Mouse (Mus musculus) heart, postnatal 0 days (tissue): ENCODE results near the gene Trim27. TPM values are rescaled to one million over a fixed set of nuclear protein-coding genes. Genes with fewer than 3 reads are reported as not detected.

Experiments
- ATAC-seq: fragments of 200-750 bp; cut with Nextera tagmentation; 2 replicates; pipeline ENCODE4 v1.8.0; 2017; ENCODE audit warnings: low read depth, moderate number of reproducible peaks, moderate library complexity; ENCODE audit not compliant: insufficient read depth
- DNase-seq: peaks from one replicate; pipeline ENCODE4 v3.0.0-alpha.2; 2016; ENCODE audit warnings: low spot score
- H3K27ac ChIP-seq: fragments of 300-500 bp; sonication (generic); 2 replicates; pipeline ENCODE4 v1.5.1; 2014; ENCODE audit warnings: low read depth, mild to moderate bottlenecking
- H3K27me3 ChIP-seq: fragments of 300-500 bp; sonication (generic); 2 replicates; pipeline ENCODE4 v1.6.1; 2014; ENCODE audit warnings: low read length, mixed read lengths; ENCODE audit not compliant: control insufficient read depth, insufficient read depth
- H3K36me3 ChIP-seq: fragments of 300-500 bp; sonication (generic); replicated peaks from 2 replicates; pipeline ENCODE4 v1.6.1; 2014; ENCODE audit warnings: low read length, mixed read lengths; ENCODE audit not compliant: control insufficient read depth, insufficient read depth
- H3K4me1 ChIP-seq: fragments of 300-500 bp; sonication (generic); 2 replicates; pipeline ENCODE4 v1.6.1; 2014; ENCODE audit warnings: antibody characterized with exemption; ENCODE audit not compliant: control insufficient read depth, insufficient read depth
- H3K4me2 ChIP-seq: fragments of 300-500 bp; sonication (generic); 2 replicates; pipeline ENCODE4 v1.6.1; 2014; ENCODE audit warnings: low read depth, mild to moderate bottlenecking, low read length, moderate library complexity
- H3K4me3 ChIP-seq: fragments of 300-500 bp; sonication (generic); 2 replicates; pipeline ENCODE4 v1.5.1; 2014; ENCODE audit warnings: low read depth, low read length
- H3K9ac ChIP-seq: fragments of 300-500 bp; sonication (generic); replicated peaks from 2 replicates; pipeline ENCODE4 v1.6.1; 2014; ENCODE audit warnings: low read depth, low read length, mixed read lengths
- H3K9me3 ChIP-seq: fragments of 300-500 bp; sonication (generic); replicated peaks from 2 replicates; pipeline ENCODE4 v1.6.1; 2016; ENCODE audit warnings: low read length; ENCODE audit not compliant: control insufficient read depth
- CTCF ChIP-seq: IDR thresholded peaks from 2 replicates; pipeline ENCODE4 v1.5.1; 2016; ENCODE audit warnings: antibody characterized with exemption, control low read depth, low read depth
- EP300 ChIP-seq: IDR thresholded peaks from 2 replicates; pipeline ENCODE4 v1.6.1; 2016; ENCODE audit warnings: antibody characterized with exemption, low read depth
- WGBS: fragments of 180-500 bp; shearing (Covaris S2); extraction: QIAGEN DNeasy Blood & Tissue Kit; methylation state at CpG from one replicate; pipeline ENCODE4 v1.1.7; 2014; 5-methylcytosine and 5-hydroxymethylcytosine counted together
- polyA plus RNA-seq: library from polyadenylated mRNA; unstranded; fragments of >200 nt; fragmentation: Nextera tagmentation; extraction: Ambion mirVana; gene quantifications from 2 replicates; pipeline ENCODE4 v1.2.1, GENCODE M21; 2015
- total RNA-seq: library from RNA; depleted of rRNA; stranded (reverse); fragments of >200 nt; gene quantifications from 2 replicates; pipeline ENCODE4 v1.2.3, GENCODE M21; 2014; ENCODE audit warnings: low replicate concordance

Trim27 gene
- total and polyA plus RNA-seq, 2 experiments from 2014 or later, result 35.3 to 58.2 TPM

GRCm38 (mm10) chr13:21200043-21200999 lies 21.1 kb downstream of the Trim27 start:
- peak overlapping the region; percentile 58; the same call in 1 of the 2 replicates for H3K9ac ChIP-seq
- peak overlapping the region; percentile 61 for H3K27ac ChIP-seq
- H3K36me3 ChIP-seq, result 0 out of 2 replicates have a peak, but pooled peaks cover 3% of the 10 kb centered on the region
- peak; percentile 84 for DNase-seq
- WGBS, result 5% methylated on average over 48 of the region's 48 CpGs
- H3K4me3 ChIP-seq, result peak overlapping the region; percentile 73
- TF ChIP-seq EP300 (no peak), CTCF (peak; percentile 90)
- peak; percentile 91 for ATAC-seq
- no peaks in the 10 kb centered on the region for H3K4me1 ChIP-seq
- H3K4me2 ChIP-seq, result peak overlapping the region; percentile 57
- no peaks in the 10 kb centered on the region for H3K27me3 ChIP-seq
- H3K9me3 ChIP-seq, result no peaks in the 10 kb centered on the region

GRCm38 (mm10) chr13:21215275-21215983 lies 36.2 kb downstream of the Trim27 start:
- 3% methylated on average over 20 of the region's 20 CpGs for WGBS
- TF ChIP-seq EP300 (no peak), CTCF (no peak)
- no peak overlapping the region for H3K27ac ChIP-seq
- ATAC-seq (no peak), DNase-seq (no peak)
- no peak overlapping the region for H3K9ac ChIP-seq
- H3K9me3 ChIP-seq, result peaks cover 6% of the 10 kb centered on the region
- H3K36me3 ChIP-seq, result no peaks in the 10 kb centered on the region; the same call in 1 of the 2 replicates
- H3K4me3 ChIP-seq, result peak overlapping the region; percentile 30
- peak overlapping the region; percentile 44 for H3K4me2 ChIP-seq
- no peaks in the 10 kb centered on the region for H3K27me3 ChIP-seq
- no peaks in the 10 kb centered on the region for H3K4me1 ChIP-seq

- H3K4me2 ChIP-seq, result no peak overlapping the region
- H3K4me1 ChIP-seq, result no peaks in the 10 kb centered on the region
- no peaks in the 10 kb centered on the region for H3K9me3 ChIP-seq
- H3K27me3 ChIP-seq, result no peaks in the 10 kb centered on the region
- no peak overlapping the region for H3K27ac ChIP-seq
- TF ChIP-seq EP300 (no peak), CTCF (no peak)
- H3K9ac ChIP-seq, result no peak overlapping the region
- no peak for ATAC-seq
- WGBS, result 44% methylated on average over 1 of the region's 1 CpGs
- no peak overlapping the region for H3K4me3 ChIP-seq
- H3K36me3 ChIP-seq, result no peaks in the 10 kb centered on the region
- DNase-seq, result no peak
Observed at GRCm38 (mm10) chr13:21216781-21217180, 37.5 kb downstream of the Trim27 start.

GRCm38 (mm10) chr13:21221656-21222462 lies 42.6 kb downstream of the Trim27 start:
- H3K4me1 ChIP-seq, result 0 out of 2 replicates have a peak, but pooled peaks cover 13% of the 10 kb centered on the region

More at GRCm38 (mm10) chr13:21221656-21222462, 42.6 kb downstream of the Trim27 start:
- TF ChIP-seq CTCF, result no peak
- TF ChIP-seq EP300, result no peak
- no peak for DNase-seq
- H3K4me3 ChIP-seq, result peak overlapping the region; percentile 56
- 9% methylated on average over 20 of the region's 20 CpGs for WGBS
- H3K4me2 ChIP-seq, result peak overlapping the region; percentile 82
- no peak overlapping the region for H3K27ac ChIP-seq
- no peak overlapping the region for H3K9ac ChIP-seq
- H3K9me3 ChIP-seq, result no peaks in the 10 kb centered on the region
- peak; percentile 39; the same call in 1 of the 2 replicates for ATAC-seq
- no peaks in the 10 kb centered on the region for H3K36me3 ChIP-seq
- H3K27me3 ChIP-seq, result no peaks in the 10 kb centered on the region
